Mouse (Mus musculus): ENCODE data around the gene Il2rg. TPM values are rescaled to one million over a fixed set of nuclear protein-coding genes. Genes with fewer than 3 reads are reported as not detected.

Gene Il2rg
- total and polyA plus RNA-seq, 2 experiments = 2.4 to 4.3 TPM

GRCm38 (mm10) chrX:101222796-101223162 lies 45.3 kb downstream of the Il2rg start:
- no peaks in the 10 kb centered on the region for H3K79me2 ChIP-seq (ENCODE audit: control insufficient read depth, insufficient read depth, low read length)
- no peak overlapping the region for H3K27ac ChIP-seq (replicated peaks; ENCODE audit: insufficient read depth, low read depth, low read length)
- no peaks in the 10 kb centered on the region for H3K36me3 ChIP-seq (ENCODE audit: control insufficient read depth, insufficient read depth, low read length)
- no peak for DNase-seq (ENCODE audit: extremely low read depth, low read depth, low spot score)
- H3K4me3 ChIP-seq (ENCODE audit: insufficient read depth, low read depth, low read length) = peak overlapping the region; percentile 91
- 7% methylated on average over 7 of the region's 7 CpGs for WGBS
- no peaks in the 10 kb centered on the region for H3K27me3 ChIP-seq (ENCODE audit: control insufficient read depth, insufficient read depth, low read length)
- peak overlapping the region; percentile 14; the same call in 1 of the 2 replicates for H3K9ac ChIP-seq (ENCODE audit: low read depth, low read length)
- peaks cover 3% of the 10 kb centered on the region; the same call in 1 of the 2 replicates for H3K4me1 ChIP-seq (ENCODE audit: control insufficient read depth, insufficient read depth, low read length)
- TF ChIP-seq POLR2A (IDR thresholded peaks at IDR 0.05; ENCODE audit: extremely low read depth, insufficient read depth, low read length) (no peak), CTCF (IDR thresholded peaks at IDR 0.05; ENCODE audit: low read depth, low read length) (no peak)

GRCm38 (mm10) chrX:101221834-101222795 lies 45.9 kb downstream of the Il2rg start, which contains the start of gene Snx12:
Gene Snx12, minus strand, starts transcription at chrX:101222563.
- Histone ChIP-seq H3K27me3 (ENCODE audit: control insufficient read depth, insufficient read depth, low read length) (no peaks in the 10 kb centered on the region), H3K4me1 (ENCODE audit: control insufficient read depth, insufficient read depth, low read length) (peaks cover 3% of the 10 kb centered on the region; the same call in 1 of the 2 replicates), H3K36me3 (ENCODE audit: control insufficient read depth, insufficient read depth, low read length) (no peaks in the 10 kb centered on the region), H3K4me3 (ENCODE audit: insufficient read depth, low read depth, low read length) (peak within 1 kb of the TSS; percentile 91), H3K79me2 (ENCODE audit: control insufficient read depth, insufficient read depth, low read length) (no peaks in the 10 kb centered on the region), H3K9ac (ENCODE audit: low read depth, low read length) (peak within 1 kb of the TSS; percentile 77), H3K27ac (replicated peaks; ENCODE audit: insufficient read depth, low read depth, low read length) (no peak within 1 kb of the TSS)
- under 1% methylated on average over 42 of the region's 55 CpGs for WGBS
- DNase-seq (ENCODE audit: extremely low read depth, low read depth, low spot score) = peak; percentile 73
- TF ChIP-seq POLR2A (IDR thresholded peaks at IDR 0.05; ENCODE audit: extremely low read depth, insufficient read depth, low read length) (0 out of 2 replicates have a peak, but pooled peaks have one; percentile 20), CTCF (IDR thresholded peaks at IDR 0.05; ENCODE audit: low read depth, low read length) (no peak)

Other genes starting within 250 kb of the Il2rg start
- gene Tex11, start 208.6 kb downstream of the Il2rg start, total RNA-seq (2014; rRNA removed) = 0.09 TPM in 1 of 2 replicates, not detected in the other
- not detected in 2 replicates for gene Tex11, start 208.6 kb downstream of the Il2rg start, polyA plus RNA-seq (2012; rRNA removed)
- gene Slc7a3, start 182.2 kb downstream of the Il2rg start, total RNA-seq (2014; rRNA removed) = 0.07 TPM in 1 of 2 replicates, not detected in the other
- 0.04 TPM in 1 of 2 replicates, not detected in the other for gene Slc7a3, start 182.2 kb downstream of the Il2rg start, polyA plus RNA-seq (2012; rRNA removed)
- gene Snx12, start 45.7 kb downstream of the Il2rg start, total RNA-seq (2014; rRNA removed) = 9.0 and 14.8 TPM in 2 replicates
- 9.1 and 10.7 TPM in 2 replicates for gene Snx12, start 45.7 kb downstream of the Il2rg start, polyA plus RNA-seq (2012; rRNA removed)
- gene Foxo4, start 13.7 kb downstream of the Il2rg start, total RNA-seq (2014; rRNA removed) = 12.9 and 13.6 TPM in 2 replicates
- gene Foxo4, start 13.7 kb downstream of the Il2rg start, polyA plus RNA-seq (2012; rRNA removed) = 24.8 and 26.5 TPM in 2 replicates
- not detected in 2 replicates for gene Gm614, start 4.3 kb downstream of the Il2rg start, total RNA-seq (2014; rRNA removed)
- gene Gm614, start 4.3 kb downstream of the Il2rg start, polyA plus RNA-seq (2012; rRNA removed) = not detected in 2 replicates
- gene Gm20489, start 768 bp upstream of the Il2rg start, total RNA-seq (2014; rRNA removed) = not detected in 2 replicates
- gene Gm20489, start 768 bp upstream of the Il2rg start, polyA plus RNA-seq (2012; rRNA removed) = not detected in 2 replicates
- 8.1 and 13.8 TPM in 2 replicates for gene Med12, start 5.8 kb upstream of the Il2rg start, total RNA-seq (2014; rRNA removed)
- 33.7 and 59.4 TPM in 2 replicates for gene Med12, start 5.8 kb upstream of the Il2rg start, polyA plus RNA-seq (2012; rRNA removed)
- under 0.01 and 0.07 TPM in 2 replicates for gene Nlgn3, start 30.9 kb upstream of the Il2rg start, total RNA-seq (2014; rRNA removed)
- 0.01 TPM in 1 of 2 replicates, not detected in the other for gene Nlgn3, start 30.9 kb upstream of the Il2rg start, polyA plus RNA-seq (2012; rRNA removed)
- gene Gjb1, start 108.1 kb upstream of the Il2rg start, total RNA-seq (2014; rRNA removed) = 656 and 716 TPM in 2 replicates
- 1,676 and 1,804 TPM in 2 replicates for gene Gjb1, start 108.1 kb upstream of the Il2rg start, polyA plus RNA-seq (2012; rRNA removed)
- gene Zmym3, start 152.6 kb upstream of the Il2rg start, total RNA-seq (2014; rRNA removed) = 6.8 and 8.5 TPM in 2 replicates
- gene Zmym3, start 152.6 kb upstream of the Il2rg start, polyA plus RNA-seq (2012; rRNA removed) = 7.0 and 9.1 TPM in 2 replicates
- 76.9 and 83.3 TPM in 2 replicates for gene Nono, start 161.1 kb upstream of the Il2rg start, total RNA-seq (2014; rRNA removed)
- 36.5 and 38.4 TPM in 2 replicates for gene Nono, start 161.1 kb upstream of the Il2rg start, polyA plus RNA-seq (2012; rRNA removed)
- 0.40 and 1.2 TPM in 2 replicates for gene Itgb1bp2, start 180.8 kb upstream of the Il2rg start, total RNA-seq (2014; rRNA removed)
- 0.10 and 0.28 TPM in 2 replicates for gene Itgb1bp2, start 180.8 kb upstream of the Il2rg start, polyA plus RNA-seq (2012; rRNA removed)